Comparison of ENCODE assay signal across 8 mouse cellular contexts in genomic region chr7:134224421-134224740, GRCm38 (mm10). TPM values are rescaled to one million over a fixed set of nuclear protein-coding genes. Genes with fewer than 3 reads are reported as not detected.
DNase-seq lines count a peak whose midpoint lies in the region; ATAC-seq and TF ChIP-seq lines count a peak whose summit lies in the region.

No protein-coding gene starts in this region.

- no peak for DNase-seq in kidney, postnatal 0 days (ENCODE audit: low spot score)
- no peak for DNase-seq in kidney, postnatal 36 days
- peak; percentile 25 for DNase-seq in adipocyte (ENCODE audit: low spot score)
- peak; percentile 23 for DNase-seq in yolk sac, embryonic 10.5 days (ENCODE audit: low spot score)
- no peak for DNase-seq in spleen, postnatal 14 days (ENCODE audit: low spot score in 2 of 2)
- DNase-seq in gastrocnemius, postnatal 10 days: no peak

- H3K27me3 ChIP-seq in kidney, postnatal 0 days (ENCODE audit: insufficient read depth, low read length): no peaks in the 10 kb centered on the region
- peaks cover 24% of the 10 kb centered on the region for H3K27me3 ChIP-seq in heart, embryonic 15.5 days
- peaks cover 29% of the 10 kb centered on the region for H3K27me3 ChIP-seq in liver, embryonic 15.5 days

- peak overlapping the region; percentile 57; the same call in 1 of the 2 replicates for H3K27ac ChIP-seq in kidney, postnatal 0 days
- peak overlapping the region; percentile 46 for H3K27ac ChIP-seq in heart, embryonic 15.5 days
- 0 out of 2 replicates have a peak overlapping the region, but pooled peaks have one; percentile 14 for H3K27ac ChIP-seq in liver, embryonic 15.5 days (replicated peaks)

- no peaks in the 10 kb centered on the region for H3K9me3 ChIP-seq in kidney, postnatal 0 days (replicated peaks; ENCODE audit: low read length)
- no peaks in the 10 kb centered on the region for H3K9me3 ChIP-seq in heart, embryonic 15.5 days (replicated peaks)
- H3K9me3 ChIP-seq in liver, embryonic 15.5 days (replicated peaks): no peaks in the 10 kb centered on the region

- peak overlapping the region; percentile 59 for H3K4me3 ChIP-seq in kidney, postnatal 0 days (replicated peaks; ENCODE audit: low read depth, low read length)
- peak overlapping the region; percentile 65 for H3K4me3 ChIP-seq in heart, embryonic 15.5 days
- peak overlapping the region; percentile 43 for H3K4me3 ChIP-seq in liver, embryonic 15.5 days (replicated peaks)

- WGBS in kidney, postnatal 0 days: 1% methylated on average over 14 of the region's 14 CpGs
- WGBS in heart, embryonic 15.5 days: under 1% methylated on average over 14 of the region's 14 CpGs
- WGBS in liver, embryonic 15.5 days (ENCODE audit: insufficient replicate concordance): 1% methylated on average over 14 of the region's 14 CpGs

- no peak for ATAC-seq in kidney, postnatal 0 days (replicated peaks; ENCODE audit: low FRiP score, low read depth)
- ATAC-seq in heart, embryonic 15.5 days (replicated peaks; ENCODE audit: insufficient number of reproducible peaks, insufficient read depth, low FRiP score, low read depth): no peak
- ATAC-seq in liver, embryonic 15.5 days (ENCODE audit: insufficient read depth): no peak

- H3K36me3 ChIP-seq in kidney, postnatal 0 days (ENCODE audit: insufficient read depth, low read length): no peaks in the 10 kb centered on the region
- no peaks in the 10 kb centered on the region for H3K36me3 ChIP-seq in heart, embryonic 15.5 days
- H3K36me3 ChIP-seq in liver, embryonic 15.5 days (replicated peaks): no peaks in the 10 kb centered on the region

- peak overlapping the region; percentile 99 for H3K4me2 ChIP-seq in kidney, postnatal 0 days (ENCODE audit: low read length)
- H3K4me2 ChIP-seq in heart, embryonic 15.5 days: peak overlapping the region; percentile 95
- peak overlapping the region; percentile 51 for H3K4me2 ChIP-seq in liver, embryonic 15.5 days

- peak overlapping the region; percentile 55 for H3K9ac ChIP-seq in kidney, postnatal 0 days (ENCODE audit: low read depth, low read length)
- peak overlapping the region; percentile 58 for H3K9ac ChIP-seq in heart, embryonic 15.5 days
- H3K9ac ChIP-seq in liver, embryonic 15.5 days: no peak overlapping the region

- H3K4me1 ChIP-seq in kidney, postnatal 0 days (replicated peaks; ENCODE audit: insufficient read depth, low read length): peaks cover 16% of the 10 kb centered on the region; the same call in 1 of the 2 replicates
- peaks cover 14% of the 10 kb centered on the region for H3K4me1 ChIP-seq in heart, embryonic 15.5 days (replicated peaks)
- no peaks in the 10 kb centered on the region for H3K4me1 ChIP-seq in liver, embryonic 15.5 days (replicated peaks)

- no peak for TF ChIP-seq CTCF in kidney, postnatal 0 days (IDR thresholded peaks at IDR 0.05; ENCODE audit: low read depth)

RNA-seq across cellular contexts. Expression of gene Adam12, which starts 7.6 kb away (rescaled TPM):
- 2.6 and 2.8 TPM in 2 replicates for polyA plus RNA-seq in kidney, postnatal 0 days (2015; fragmentation: Nextera tagmentation; extraction: Ambion mirVana)
- 2.1 and 6.1 TPM in 2 replicates for polyA plus RNA-seq in heart, embryonic 15.5 days (2015; fragmentation: Nextera tagmentation; extraction: Ambion mirVana)
- polyA plus RNA-seq in liver, embryonic 15.5 days (2015; fragmentation: Nextera tagmentation; extraction: Ambion mirVana): 1.2 and 2.1 TPM in 2 replicates
- total RNA-seq in gastrocnemius, postnatal 10 days (2021): 10 to 100 TPM; 12.7 to 22.1 TPM

Comparison
In these comparisons a context has a peak if more than half of its experiments do, and no peak if none do; other contexts are left out.
1. DNase-seq: peak in adipocyte (single experiment) and yolk sac, embryonic 10.5 days (single experiment); none in kidney, postnatal 0 days (single experiment), kidney, postnatal 36 days (0 of 2), spleen, postnatal 14 days (0 of 2) and gastrocnemius, postnatal 10 days (single experiment).
2. Peak in every context shown above with its lines, with median percentiles within 50 percentile points of each other: H3K27ac ChIP-seq, H3K4me2 ChIP-seq and H3K4me3 ChIP-seq.